Mouse (Mus musculus): Measurements from ENCODE around the gene Rbm15b.

The Rbm15b gene

GRCm38 (mm10) chr9:106884306-106884705 lies 2.9 kb downstream of the Rbm15b start:
- peak in 1 of 2 experiments; percentile 20 for DNase-seq

DNA sequence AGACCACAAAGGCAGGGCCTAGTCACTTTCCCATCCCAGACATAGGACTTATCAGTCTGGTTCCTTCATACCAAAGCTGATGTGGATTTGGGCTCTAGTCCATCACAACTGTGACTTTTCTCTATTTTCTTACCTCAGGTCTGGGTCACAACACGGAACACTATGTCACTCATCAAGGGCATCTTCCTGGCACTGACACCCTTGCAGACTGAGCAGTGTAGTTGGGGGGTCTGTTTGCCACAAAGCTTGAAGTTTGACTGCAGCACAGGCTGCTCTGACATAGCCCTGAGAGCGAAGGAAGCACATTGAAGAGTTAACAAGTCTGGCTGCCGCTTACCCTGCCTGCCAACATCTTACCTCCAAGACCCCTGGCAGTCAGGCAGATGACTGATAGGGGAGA lies 4.1 kb downstream of the Rbm15b start:
- DNase-seq, result no peak

DNA sequence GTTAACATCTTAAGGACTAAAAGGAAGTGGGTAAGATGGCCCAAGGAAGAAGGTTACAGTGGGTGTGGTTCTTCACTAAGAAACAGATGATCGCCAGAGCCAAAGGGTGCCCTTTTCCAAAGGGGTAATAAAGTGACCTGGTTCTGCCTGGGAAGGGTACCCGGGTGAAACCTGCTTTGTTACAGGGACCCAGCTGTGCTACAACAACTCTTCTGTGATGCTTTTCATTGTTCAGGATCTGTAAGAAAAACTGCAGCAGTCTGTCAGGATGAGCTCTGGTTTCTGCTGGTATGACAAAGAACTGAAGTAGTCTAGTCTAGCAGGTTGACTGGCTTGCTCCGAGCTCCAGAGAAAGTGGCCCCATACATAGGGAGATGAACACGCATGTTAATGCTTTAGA lies 5.1 kb downstream of the Rbm15b start:
- DNase-seq, result no peak

- no peak for DNase-seq
These were observed 6.0 kb downstream of the Rbm15b start for GRCm38 (mm10) chr9:106881071-106881755.

GRCm38 (mm10) chr9:106879471-106879870 lies 7.8 kb downstream of the Rbm15b start:
- DNase-seq, result no peak

DNA sequence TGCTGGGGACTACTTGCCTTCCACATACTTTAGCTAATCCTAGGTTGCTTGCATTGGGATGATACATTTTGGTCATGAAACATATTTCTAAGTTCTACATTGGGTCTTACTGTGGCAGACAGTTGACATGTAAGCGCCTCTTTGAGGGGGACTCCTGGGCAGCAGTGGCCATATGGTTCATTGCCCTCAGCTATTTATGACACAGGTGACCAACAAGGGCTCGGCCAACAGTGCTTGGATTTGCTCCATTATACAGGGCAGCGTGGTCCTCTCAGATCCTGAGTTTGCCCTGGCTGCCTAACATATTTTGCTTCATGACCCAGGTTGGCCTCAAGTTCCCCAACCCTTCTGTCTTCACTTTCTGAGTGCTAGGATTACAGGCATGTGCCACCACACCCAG lies 10.6 kb downstream of the Rbm15b start:
- DNase-seq, result no peak

DNA sequence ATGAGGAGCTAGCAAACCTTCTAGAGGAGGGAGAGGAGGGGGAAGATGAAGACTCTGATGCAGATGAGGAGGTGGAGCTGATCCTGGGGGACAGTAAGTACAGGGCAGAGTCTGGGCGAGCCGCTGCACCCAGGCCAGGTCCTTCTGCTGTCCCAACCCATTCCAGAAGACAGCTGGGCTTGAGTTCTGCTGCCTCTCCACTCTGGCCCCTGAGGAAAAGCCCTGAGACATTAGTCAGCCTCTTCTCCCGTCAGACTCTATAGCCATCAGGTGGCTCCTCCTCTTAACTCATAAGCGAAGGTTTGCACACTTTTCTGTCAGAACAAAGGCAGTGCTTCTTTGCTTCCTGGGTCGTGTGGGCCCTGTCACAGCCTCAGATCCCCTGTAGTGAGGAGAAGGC lies 13.0 kb downstream of the Rbm15b start:
- DNase-seq, result no peak

DNA sequence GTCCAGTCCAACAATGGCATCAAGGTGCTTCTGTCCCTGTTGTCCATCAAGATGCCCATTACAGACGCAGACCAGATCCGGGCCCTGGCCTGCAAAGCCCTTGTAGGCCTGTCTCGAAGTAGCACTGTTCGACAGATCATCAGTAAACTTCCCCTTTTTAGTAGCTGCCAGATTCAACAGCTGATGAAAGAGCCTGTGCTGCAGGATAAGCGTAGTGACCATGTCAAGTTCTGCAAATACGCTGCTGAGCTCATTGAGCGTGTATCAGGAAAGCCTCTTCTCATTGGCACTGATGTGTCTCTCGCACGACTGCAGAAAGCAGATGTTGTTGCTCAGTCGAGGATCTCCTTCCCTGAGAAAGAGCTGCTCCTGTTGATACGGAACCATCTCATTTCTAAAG lies 29.2 kb downstream of the Rbm15b start:
- no peak for DNase-seq

- DNase-seq, result no peak
These were observed 30.6 kb downstream of the Rbm15b start for GRCm38 (mm10) chr9:106856664-106857063.

DNA sequence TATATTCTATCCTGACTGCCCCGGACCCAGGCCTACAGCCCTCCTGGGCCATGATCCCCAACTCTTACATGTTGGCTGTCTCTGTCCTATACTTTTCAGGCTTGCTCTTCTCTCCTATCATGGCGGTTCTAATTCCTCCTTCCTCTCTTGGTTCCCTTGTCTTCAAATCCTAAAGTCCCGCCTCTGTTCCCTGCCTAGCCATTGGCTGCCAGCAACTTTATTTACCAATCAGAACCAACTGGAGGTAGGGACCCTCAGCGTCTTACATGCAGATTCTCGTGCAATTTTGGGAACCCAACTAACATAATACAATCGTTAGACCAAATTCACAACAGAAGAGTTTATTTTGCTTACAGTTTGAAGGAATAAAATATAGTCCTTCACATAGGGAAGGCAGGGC lies 44.4 kb downstream of the Rbm15b start:
- DNase-seq, result no peak

GRCm38 (mm10) chr9:106840569-106840968 lies 46.7 kb downstream of the Rbm15b start:
- no peak for DNase-seq

Data from cerebellum, postnatal 36 days (tissue).